Mouse (Mus musculus): ENCODE results near the gene Arhgap1.

The Arhgap1 gene

DNA sequence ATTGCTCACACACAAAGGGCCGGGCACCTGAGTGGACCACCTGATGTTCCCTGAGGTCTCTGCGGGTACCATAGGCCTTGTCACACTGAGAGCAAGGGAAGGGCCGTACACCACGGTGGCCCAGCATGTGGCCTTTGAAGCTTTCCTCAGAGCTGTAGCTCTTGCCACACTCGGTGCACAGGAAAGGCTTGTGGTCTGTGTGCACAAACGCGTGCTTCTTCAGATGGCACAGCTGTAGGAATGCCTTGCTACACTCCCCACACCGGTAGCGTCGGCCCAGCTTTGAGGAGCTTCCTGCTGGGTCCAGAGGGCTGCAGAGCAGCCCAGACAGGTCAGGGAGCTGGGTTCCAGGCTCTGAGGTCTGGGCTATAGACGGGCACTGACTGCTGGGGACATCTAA lies 3.8 kb upstream of the Arhgap1 start:
- intact Hi-C loops (cut with DNase I), result loop anchor here (1.0 kb wide), 1 partner anchor 43 kb away; no protein-coding TSS in a partner anchor

DNA sequence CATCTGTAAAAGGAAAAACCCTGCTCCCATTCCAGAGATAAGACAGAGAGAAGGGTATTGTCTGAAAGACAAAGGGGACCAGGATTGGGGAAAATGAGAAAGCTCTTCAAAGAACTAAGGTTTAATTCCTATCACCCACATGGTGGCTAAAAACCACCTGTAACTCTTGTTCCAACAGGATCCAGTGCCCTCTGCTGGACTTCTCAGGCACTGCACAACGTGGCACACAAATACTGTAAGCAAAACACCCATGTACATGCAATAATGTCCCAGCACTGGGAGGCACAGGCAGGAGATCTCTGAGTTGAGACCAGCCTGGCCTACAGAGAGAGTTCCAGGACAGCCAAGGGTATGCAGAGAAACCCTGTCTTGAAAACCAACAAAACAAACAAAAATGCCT lies 2.9 kb upstream of the Arhgap1 start:
- intact Hi-C loops (cut with DNase I), result loop anchor here (1.0 kb wide), 1 partner anchor 43 kb away; no protein-coding TSS in a partner anchor

DNA sequence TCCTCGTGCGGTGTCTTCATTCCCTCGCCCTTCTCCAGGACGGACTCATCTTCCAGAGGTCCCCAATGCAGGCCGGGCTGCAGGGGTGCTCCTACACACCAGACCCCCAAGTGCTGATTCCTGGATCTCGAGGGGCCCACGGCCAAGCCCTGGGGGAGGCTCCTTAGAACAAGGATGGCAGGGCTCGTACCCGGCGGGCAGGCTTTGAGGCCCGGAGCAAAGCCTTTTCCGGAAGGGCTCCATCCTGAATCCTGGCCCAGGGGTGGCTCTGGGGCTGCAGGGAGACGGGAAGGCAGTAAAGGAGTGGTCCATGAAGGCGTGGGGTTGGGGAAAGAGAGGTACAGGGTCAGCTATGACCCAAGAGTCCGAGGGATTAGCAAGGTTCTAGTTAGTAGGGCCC lies 508 bp upstream of the Arhgap1 start:
- intact Hi-C loops (cut with DNase I), result no loop called here

DNA sequence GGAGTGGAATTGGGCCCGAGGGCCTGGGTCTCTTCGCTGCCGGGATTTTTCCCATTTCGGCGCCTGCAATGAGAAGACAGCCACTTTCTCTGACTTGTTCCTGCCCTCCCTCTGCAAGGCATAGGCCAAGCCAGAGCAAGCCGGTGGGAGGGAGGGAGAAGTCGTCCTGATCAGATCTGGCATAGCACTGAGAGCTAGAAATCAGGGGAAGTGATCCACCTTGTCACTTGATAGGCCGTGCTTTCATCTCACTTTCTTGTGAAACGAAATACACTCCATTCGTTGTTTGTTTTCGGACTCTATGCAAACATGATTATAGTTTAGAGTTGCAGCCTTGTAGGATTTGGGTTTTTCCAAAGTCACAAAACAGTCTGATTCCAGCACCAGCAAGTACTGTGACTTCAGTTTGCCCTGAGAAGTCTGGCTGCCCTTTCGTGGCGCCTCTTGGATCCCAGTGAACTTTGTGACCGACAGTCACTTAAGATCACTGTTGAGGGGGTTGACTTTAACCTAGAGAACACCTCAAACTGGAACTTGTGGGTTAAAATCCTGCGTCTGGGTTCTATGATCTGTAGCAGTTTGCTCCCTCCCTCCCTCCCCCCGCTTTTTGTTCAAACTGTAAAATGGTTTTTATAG lies 818 bp downstream of the Arhgap1 start:
- intact Hi-C loops (cut with DNase I), result no loop called here

DNA sequence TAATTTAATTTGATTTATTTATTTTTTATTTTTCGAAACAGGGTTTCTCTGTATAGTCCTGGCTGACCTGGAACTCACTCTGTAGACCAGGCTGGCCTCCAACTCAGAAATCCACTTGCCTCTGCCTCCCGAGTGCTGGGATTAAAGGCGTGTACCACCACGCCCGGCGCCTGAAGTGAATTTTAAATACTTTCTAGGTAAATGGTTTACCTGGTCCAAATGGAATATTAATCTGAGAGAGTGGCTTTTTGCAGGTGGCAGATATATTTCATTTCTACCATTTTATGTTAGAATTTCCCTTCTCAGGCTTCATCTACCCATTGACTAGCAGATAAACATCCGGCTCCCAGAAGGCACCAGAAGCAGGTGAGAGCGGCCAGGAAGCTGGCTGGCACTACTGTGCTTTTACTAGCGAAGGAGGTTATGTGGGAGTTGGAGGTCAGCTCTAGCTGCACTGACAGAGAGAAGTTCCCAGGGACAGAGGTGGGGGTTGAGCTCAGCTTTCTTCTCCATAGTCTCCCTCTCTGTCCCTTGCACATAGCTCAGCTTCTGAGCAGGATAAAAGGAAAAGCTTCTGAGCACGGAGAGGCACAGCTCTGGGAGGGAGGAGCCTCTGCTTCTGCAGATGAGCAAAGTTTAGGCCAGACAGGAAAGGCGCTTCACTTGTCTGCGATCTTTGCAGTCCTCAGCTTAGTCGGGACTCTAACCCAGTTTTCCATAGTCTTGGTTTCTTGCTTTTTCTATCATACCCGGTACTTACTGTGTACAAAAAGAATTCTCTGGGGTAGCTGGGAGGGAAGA lies 2.0 kb downstream of the Arhgap1 start:
- intact Hi-C loops (cut with DNase I), result no loop called here

DNA sequence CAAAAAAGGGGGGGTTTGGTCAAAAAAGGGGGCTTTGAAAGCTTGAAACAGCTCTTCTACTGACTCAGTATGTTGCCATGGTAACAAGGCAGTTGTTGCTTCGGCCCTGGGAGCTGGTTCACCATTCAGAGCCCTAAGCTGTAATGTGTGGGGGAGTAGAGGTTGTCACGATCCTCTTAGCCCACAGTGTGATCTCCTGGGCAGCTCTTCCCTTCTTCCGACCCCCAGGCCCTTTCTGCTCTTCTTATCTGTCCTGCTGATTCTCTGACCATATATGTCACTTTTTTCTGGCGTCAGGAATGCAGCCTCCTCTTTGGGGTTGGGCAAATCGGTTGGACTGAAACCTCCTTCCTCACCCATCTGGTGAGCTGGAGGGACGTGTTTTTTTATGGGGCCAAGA lies 3.2 kb downstream of the Arhgap1 start:
- intact Hi-C loops (cut with DNase I), result no loop called here

DNA sequence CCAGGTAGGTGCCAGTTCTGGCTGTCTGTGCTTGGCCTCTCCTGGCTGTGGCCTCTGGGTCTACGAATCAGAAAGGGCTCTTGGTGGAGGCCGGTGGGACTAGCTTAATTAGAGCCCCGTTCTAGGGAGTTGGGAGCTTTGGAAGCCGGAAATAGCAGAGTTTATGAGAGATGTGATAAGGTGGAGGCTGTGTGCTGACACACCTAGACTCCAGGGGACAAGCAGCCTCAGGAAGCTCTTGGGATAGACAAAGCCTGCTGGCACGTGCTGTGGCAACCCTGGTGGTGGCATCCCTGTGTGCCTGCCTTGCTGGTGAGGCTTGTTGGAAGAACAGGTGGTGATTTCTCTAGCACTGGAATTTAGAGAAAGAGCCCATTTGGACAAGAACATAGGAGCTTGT lies 5.7 kb downstream of the Arhgap1 start:
- intact Hi-C loops (cut with DNase I), result no loop called here

DNA sequence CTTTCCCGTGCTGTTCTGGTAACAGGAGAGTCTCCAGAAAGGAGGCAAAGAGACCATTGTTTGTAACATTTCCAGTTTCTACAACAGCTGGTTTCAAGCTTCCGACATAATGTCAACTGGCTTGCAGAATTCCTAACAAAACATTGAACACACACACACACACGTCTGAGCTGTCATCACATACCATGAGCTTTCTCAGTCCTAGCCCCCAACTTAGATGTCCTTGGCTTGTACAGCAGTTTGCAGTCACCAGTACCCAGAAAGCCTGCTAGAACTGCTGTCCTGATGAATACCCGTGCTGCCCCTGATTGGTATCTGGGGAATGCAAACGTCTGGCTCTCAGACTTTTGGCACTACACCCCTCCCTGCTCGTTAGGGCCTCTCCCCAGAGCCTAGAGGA lies 6.2 kb downstream of the Arhgap1 start:
- intact Hi-C loops (cut with DNase I), result no loop called here

DNA sequence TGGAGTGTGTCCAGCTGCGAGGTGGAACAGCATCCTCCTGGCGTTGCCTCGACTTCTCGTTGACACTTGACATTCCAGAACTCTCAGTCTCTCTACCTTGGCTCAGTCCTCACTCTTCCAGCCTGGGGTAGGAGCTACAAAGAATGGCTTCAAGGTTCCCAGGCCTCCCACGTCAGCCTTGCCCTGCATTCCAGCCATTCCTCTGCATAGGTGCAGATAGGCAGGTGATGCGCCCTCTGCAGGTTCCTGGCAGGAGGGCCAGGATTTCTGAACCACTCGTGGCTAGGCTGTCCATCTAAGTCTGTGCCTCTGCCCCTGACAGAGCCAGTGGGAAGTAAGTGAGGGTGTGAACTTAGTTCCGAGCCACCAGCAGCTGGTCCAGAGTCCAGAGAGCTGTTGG lies 7.1 kb downstream of the Arhgap1 start:
- intact Hi-C loops (cut with DNase I), result no loop called here

DNA sequence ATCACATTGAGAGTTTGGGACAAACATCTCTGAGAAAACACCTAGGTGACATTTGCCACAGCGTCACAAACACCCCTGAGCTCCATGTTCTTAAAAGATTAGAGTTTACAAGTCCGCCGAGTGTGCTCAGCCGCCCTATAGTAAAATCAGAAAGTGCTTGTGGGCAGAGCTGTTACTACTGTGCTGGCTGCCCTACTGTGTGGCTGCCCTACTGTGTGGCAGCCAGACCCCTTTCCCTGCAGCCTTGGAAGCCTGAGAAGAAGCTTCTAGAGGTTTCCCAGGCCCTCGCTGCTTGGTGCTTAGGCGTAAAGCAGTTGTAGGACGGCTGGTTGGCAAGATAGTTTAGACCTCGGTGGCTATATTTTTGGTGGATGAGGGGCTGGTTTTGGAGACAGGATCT lies 10.0 kb downstream of the Arhgap1 start:
- intact Hi-C loops (cut with DNase I), result no loop called here

DNA sequence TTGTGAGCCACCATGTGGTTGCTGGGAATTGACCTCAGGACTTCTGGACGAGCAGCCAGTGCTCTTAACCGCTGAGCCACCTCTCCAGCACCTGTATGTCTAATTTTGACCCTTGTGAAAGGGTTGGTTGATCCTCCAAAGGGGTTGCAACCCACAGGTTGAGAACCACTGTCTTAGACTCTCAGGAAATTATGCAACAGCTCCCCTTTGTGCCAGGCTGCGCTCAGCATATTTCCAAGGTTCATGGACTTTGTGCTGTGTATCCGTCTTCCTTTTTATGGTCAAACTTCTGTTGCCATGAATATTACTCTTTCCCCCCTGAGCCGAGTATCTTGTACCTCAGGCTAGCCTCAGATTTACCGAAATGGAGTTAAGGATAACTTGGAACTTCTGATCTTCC lies 11.3 kb downstream of the Arhgap1 start:
- intact Hi-C loops (cut with DNase I), result no loop called here

DNA sequence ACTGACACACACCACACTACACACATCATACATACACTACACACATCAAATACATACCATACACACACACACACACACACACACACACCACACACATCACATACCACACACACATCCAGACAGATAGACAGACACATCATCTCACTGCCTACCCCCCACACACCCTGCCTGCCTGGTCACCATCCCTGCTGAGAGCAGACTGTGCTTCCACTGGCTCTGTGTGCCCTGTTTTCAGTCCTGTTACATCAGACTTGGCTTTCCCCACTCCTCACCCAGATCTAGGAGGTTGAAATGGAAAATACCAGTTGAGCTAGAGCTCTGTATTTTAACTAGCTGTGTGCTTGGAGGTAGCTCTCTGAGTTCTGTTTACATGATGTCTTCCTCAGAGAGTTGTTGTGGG lies 15.1 kb downstream of the Arhgap1 start:
- intact Hi-C loops (cut with DNase I), result no loop called here

DNA sequence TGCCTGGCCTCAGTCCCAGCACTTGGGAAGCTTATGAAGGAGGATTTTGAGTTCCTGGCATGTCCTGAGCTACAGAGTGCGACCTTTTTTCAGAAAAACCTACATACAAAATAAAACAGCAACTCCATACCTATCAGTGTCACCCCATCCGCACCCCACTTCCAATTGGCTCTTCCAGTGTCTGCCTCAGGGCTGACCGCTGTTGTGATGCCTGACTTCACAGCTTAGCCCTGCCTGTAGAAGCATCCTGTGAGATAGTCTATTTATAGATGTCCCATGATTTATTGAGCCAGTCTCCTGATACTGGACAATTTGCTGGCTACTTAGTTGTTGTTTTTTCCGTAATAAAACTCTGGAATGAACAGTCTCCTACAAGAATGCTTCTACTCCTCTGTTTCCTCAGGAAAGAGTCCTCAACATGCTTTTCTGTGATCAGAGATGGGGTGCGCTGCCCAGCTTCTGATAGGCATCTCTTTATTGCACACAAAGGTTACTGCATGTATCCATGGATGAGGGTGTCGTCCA lies 16.8 kb downstream of the Arhgap1 start:
- intact Hi-C loops (cut with DNase I), result no loop called here

DNA sequence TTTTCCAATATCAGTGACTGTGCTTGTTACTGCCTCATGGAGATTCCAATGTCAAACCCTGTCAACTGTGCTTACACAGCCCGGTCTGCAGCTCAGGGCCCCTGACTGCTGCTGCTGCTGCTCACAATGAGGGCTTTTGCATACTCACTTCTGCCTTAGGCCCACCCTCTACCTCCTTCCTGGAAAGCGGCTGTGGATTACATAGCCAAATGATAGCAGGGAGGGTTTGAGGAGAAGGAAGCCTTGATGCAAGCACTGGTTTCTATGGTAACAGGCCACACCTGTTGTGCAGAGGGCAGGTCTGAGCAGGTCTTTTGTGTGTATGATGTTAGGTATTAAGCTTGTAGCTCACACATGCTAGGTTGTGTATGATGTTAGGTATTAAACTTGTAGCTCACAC lies 18.1 kb downstream of the Arhgap1 start:
- intact Hi-C loops (cut with DNase I), result no loop called here

DNA sequence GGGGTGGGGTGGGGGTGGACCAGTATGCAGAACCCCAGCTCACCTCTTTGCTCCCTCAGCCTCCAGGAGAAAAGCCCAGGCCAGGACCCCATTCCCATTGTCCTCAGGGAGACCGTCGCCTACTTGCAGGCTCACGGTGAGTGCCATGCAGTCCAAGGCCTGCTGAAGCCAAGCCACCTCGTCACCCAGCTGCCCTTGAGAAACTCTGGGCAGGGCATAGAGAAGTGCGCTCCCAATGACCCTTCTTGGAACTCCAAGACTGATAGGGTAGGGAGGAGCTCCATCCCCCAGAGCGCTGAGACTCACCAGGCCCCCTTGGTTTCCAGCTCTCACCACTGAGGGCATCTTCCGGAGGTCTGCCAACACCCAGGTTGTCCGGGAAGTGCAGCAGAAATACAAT lies 19.7 kb downstream of the Arhgap1 start:
- intact Hi-C loops (cut with DNase I), result no loop called here

DNA sequence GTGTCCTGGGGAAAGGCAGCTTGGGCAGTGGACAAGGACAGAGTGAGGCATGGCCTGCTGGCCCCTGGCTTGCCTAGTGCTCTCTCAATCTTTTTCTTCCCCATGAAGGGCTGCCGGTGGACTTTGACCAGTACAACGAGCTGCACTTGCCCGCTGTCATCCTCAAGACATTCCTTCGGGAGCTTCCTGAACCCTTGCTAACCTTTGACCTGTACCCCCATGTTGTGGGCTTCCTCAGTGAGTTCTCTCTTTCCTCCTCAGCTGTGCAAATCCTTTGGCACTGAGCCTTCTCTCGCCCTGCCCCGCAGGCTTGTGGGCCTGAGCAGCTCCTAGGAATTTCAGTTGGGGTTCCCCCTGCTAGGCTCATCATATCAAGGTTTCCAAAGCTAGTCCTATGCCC lies 20.4 kb downstream of the Arhgap1 start:
- intact Hi-C loops (cut with DNase I), result no loop called here

DNA sequence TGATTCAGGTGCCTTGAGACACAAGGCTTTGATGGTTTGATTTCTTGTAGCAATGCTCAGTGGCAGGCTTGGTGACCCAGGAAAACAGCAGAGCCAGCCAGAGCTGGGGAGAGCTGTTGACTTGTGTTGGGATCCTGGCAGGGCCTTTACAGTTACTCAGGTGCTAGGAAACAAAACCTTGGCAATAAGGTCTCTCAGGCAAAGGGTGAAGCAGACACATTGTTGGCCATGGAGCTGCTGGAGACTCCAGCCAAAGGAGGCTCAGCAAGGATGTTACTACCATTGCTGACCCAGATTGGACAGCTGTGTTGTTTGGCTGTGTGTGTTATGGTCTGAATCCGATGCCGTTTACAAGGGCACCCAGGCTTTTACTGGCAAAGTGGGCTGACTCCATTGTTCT lies 23.9 kb downstream of the Arhgap1 start:
- intact Hi-C loops (cut with DNase I), result no loop called here

DNA sequence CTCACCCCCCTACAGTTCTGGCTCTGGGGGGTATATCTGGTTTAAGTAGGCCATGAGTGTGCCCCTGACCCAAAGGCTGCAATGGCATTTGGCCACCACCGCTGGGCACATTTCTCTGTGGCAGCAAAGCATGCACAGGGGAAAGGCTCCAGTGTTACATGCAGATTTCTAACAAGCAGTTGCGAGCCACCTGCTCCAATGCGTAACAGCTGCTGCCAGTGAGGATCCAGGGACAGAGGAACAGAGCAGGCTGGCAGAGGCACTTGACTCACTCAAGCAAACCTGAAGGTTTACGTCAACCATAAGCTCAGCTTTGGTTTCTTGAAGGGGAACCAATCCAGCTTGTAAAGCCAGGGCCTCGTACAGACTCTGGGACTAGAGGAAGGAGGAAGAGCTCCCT lies 25.2 kb downstream of the Arhgap1 start:
- intact Hi-C loops (cut with DNase I), result no loop called here

DNA sequence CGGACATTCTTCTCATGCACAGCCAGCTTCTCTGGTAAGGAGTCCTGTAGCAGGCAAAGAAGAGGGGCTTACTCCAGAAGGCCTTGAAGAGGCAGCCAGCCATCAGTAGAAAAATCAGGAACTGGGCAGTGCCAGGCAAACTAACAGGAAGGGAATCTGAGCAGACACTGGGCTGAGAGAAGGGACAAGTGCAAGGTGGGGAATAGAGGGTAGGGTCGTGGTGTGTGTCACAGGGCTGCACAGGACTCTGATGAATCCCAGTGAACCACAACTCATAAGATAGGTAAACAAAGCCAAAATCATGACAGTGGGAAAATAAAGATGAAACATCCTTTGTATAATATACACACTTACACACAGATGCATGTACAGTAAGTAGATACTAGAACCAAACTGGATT lies 26.8 kb downstream of the Arhgap1 start:
- intact Hi-C loops (cut with DNase I), result no loop called here

DNA sequence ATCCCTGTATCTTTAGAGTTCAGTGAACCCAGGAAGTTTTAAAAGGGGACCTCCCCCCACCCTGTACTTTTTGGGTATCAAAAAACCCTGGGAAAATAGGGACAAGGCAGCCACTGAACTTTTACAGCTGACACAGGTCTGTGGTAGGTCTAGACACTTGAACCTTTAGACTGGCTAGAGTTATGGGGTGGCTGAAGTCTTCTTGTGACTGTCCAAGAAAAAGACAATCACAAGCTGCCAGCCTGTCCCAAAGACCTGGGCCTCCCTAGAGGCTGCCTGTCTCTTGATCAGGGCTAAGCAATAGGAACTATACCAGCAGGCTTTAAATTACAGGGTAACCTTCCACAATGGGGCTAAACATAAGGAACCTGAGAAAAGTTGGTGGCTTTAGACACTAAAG lies 27.3 kb downstream of the Arhgap1 start:
- intact Hi-C loops (cut with DNase I), result no loop called here

DNA sequence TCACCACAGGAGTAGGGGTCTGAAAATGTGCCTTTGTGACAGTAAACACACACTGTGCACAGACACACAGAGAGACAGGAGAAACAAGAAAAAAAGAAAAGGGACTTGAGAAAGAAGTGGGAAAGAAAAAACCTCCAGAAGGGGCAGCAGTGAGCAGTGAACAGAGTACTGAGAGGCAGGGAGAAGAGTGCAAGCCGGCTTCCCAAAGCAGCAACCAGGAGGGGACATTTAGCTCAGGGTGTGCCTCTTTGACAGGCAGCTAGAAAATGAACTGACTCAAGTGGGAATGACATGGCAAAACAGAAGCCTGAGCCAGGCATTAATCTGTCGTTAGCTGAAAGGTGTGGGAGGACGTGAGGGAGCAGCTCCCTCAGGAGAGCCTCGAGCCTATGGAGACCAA lies 33.2 kb downstream of the Arhgap1 start:
- intact Hi-C loops (cut with DNase I), result no loop called here

DNA sequence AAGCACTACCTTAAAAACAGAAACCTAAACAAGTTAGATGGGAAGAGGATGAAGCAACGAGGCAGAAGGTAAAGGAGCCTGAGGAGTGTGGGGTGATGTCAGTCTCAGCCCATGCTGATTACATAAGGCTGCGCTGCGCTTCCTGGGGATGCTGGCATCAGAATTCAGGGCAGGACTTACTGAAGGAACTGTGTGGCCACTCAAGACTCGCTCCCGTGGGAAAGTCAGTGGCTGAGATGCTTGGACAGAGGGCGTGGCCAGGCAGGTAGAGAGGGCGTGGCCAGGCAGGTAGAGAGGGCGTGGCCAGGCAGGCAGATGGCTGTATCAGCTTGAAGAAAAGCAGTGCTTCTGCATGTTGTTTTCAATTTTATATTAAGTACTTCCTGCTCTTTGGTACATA lies 34.3 kb downstream of the Arhgap1 start:
- intact Hi-C loops (cut with DNase I), result no loop called here

DNA sequence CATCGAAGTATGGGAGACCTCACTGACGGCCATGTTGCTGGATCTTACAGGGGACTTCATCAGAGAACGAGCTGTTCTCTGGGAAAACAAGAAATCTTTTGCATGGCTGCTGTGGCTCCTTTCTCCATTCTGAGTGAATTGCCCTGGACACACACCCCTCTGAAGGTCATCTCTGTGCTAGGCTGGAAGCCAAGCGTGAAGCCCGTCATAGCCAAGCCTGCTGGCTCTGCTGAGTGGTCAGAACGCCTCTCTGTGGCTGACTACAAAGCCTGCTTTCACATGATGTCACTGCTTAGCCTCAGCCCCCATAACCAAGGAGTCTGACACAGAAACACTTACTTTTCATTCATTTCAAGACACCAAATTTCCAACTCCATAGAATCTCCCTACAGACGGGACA lies 39.8 kb downstream of the Arhgap1 start:
- intact Hi-C loops (cut with DNase I), result no loop called here
